Mouse (Mus musculus) midbrain, embryonic 14.5 days (tissue): ENCODE data around the gene Vps13c. TPM values are rescaled to one million over a fixed set of nuclear protein-coding genes. Genes with fewer than 3 reads are reported as not detected.

Source experiments
- ATAC-seq: fragments of 200-750 bp; cut with Nextera tagmentation; 2 replicates; pipeline ENCODE4 v1.8.0; 2017; ENCODE audit warnings: moderate number of reproducible peaks, moderate library complexity; ENCODE audit not compliant: low FRiP score, low TSS enrichment
- DNase-seq: peaks from one replicate; pipeline ENCODE4 v3.0.0-alpha.2; 2015
- H3K27ac ChIP-seq: fragments of 300-500 bp; sonication (generic); replicated peaks from 2 replicates; pipeline ENCODE4 v1.5.1; 2014; ENCODE audit warnings: mild to moderate bottlenecking, low read depth, low read length, moderate library complexity
- H3K27me3 ChIP-seq: fragments of 300-500 bp; sonication (generic); 2 replicates; pipeline ENCODE4 v1.6.1; 2014; ENCODE audit warnings: low read length, control low read depth, mixed read lengths; ENCODE audit not compliant: control insufficient read depth, insufficient read depth
- H3K36me3 ChIP-seq: fragments of 300-500 bp; sonication (generic); 2 replicates; pipeline ENCODE4 v1.6.1; 2014; ENCODE audit warnings: low read length, control low read depth; ENCODE audit not compliant: control insufficient read depth, insufficient read depth
- H3K4me1 ChIP-seq: fragments of 300-500 bp; sonication (generic); 2 replicates; pipeline ENCODE4 v1.6.1; 2014; ENCODE audit warnings: mild to moderate bottlenecking, antibody characterized with exemption, low read length, control low read depth; ENCODE audit not compliant: control insufficient read depth, insufficient read depth
- H3K4me2 ChIP-seq: fragments of 300-500 bp; sonication (generic); 2 replicates; pipeline ENCODE4 v1.6.1; 2014; ENCODE audit warnings: mild to moderate bottlenecking, low read length, moderate library complexity
- H3K4me3 ChIP-seq: fragments of 300-500 bp; sonication (generic); replicated peaks from 2 replicates; pipeline ENCODE4 v1.5.1; 2014; ENCODE audit warnings: low read depth, low read length
- H3K9ac ChIP-seq: fragments of 300-500 bp; sonication (generic); replicated peaks from 2 replicates; pipeline ENCODE4 v1.6.1; 2014; ENCODE audit warnings: mild to moderate bottlenecking, low read length, moderate library complexity
- H3K9me3 ChIP-seq: fragments of 300-500 bp; sonication (generic); 2 replicates; pipeline ENCODE4 v1.6.1; 2016; ENCODE audit warnings: low read length, control low read depth, mixed read lengths; ENCODE audit not compliant: control insufficient read depth
- WGBS: fragments of 180-500 bp; shearing (Covaris S2); extraction: QIAGEN DNeasy Blood & Tissue Kit; methylation state at CpG from one replicate; pipeline ENCODE4 v1.1.7; 2014; 5-methylcytosine and 5-hydroxymethylcytosine counted together
- polyA plus RNA-seq: library from polyadenylated mRNA; unstranded; fragments of >200 nt; fragmentation: Nextera tagmentation; extraction: Ambion mirVana; gene quantifications from 2 replicates; pipeline ENCODE4 v1.2.1, GENCODE M21; 2014

Vps13c gene
- polyA plus RNA-seq, 1 experiment from 2014 or later: 17.1 TPM

DNA sequence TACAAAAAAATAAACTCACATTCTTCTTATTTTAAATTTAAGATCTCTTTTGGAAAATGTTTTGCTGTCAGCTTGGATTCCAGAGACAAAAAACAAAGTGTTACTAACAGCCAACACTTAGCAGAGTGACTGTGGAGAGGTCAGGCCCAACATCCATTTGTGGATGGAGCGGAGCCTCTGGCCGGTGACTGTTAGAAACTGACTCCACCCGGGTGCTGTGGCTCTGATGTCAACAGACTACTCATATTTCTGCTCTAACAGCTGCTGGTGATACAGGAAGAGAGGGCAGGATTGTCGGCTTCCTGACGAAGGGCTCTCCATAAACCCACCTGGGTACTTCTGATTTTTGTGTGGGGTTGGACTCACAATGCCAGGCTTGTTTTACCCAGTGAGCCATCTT lies 17.1 kb upstream of the Vps13c start:
- Histone ChIP-seq H3K9me3 (no peaks in the 10 kb centered on the region), H3K27me3 (no peaks in the 10 kb centered on the region), H3K4me2 (no peak overlapping the region), H3K9ac (no peak overlapping the region), H3K36me3 (no peaks in the 10 kb centered on the region), H3K4me1 (no peaks in the 10 kb centered on the region), H3K4me3 (no peak overlapping the region), H3K27ac (no peak overlapping the region)
- 87% methylated on average over 5 of the region's 5 CpGs for WGBS
- DNase-seq: no peak
- ATAC-seq: no peak

DNA sequence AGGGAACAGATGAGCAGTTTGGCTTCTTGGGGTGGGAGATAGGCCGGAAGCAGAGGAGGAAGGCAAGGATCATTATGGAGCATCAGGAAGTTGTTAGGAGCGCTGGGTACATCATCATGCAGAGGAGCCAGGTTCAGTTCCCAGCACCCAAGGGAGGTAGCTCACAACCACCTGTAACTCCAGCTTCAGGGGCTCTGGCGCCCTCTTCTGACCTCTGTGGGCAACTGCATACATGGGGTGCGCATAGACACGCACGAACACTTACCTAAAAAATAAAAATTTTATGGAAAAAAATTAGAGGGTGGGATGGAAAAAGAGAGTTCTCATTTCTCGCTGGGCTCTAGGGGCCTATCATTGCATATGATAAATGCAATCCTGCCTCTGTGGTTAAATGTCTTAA lies 14.7 kb upstream of the Vps13c start:
- no peak for ATAC-seq
- no peak overlapping the region for H3K27ac ChIP-seq
- no peaks in the 10 kb centered on the region for H3K9me3 ChIP-seq
- no peak overlapping the region for H3K4me3 ChIP-seq
- no peak for DNase-seq
- H3K27me3 ChIP-seq: peaks cover 18% of the 10 kb centered on the region
- H3K9ac ChIP-seq: no peak overlapping the region
- H3K36me3 ChIP-seq: no peaks in the 10 kb centered on the region
- H3K4me2 ChIP-seq: no peak overlapping the region
- no peaks in the 10 kb centered on the region for H3K4me1 ChIP-seq
- 85% methylated on average over 7 of the region's 7 CpGs for WGBS

DNA sequence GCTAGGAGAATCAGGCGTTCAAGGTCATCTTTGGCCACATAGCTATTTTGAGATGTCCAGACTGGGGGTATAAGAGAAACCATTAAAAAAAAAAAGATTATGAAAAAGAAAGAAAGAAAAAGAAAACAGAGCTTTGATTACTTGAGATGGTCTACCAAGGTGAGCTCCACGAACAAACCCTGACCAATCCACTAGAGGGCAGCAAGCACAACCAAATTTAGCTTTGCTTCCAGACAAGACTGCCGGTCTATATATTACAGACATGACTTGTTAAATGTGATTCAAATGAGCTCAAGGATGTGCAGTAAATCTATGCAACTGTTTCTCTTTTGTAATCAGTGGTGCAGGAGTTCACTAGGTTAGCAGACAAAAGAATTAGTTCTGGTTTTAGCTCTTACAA lies 12.0 kb upstream of the Vps13c start:
- Histone ChIP-seq H3K36me3 (no peaks in the 10 kb centered on the region), H3K4me2 (no peak overlapping the region), H3K4me1 (no peaks in the 10 kb centered on the region), H3K9me3 (no peaks in the 10 kb centered on the region), H3K4me3 (no peak overlapping the region), H3K9ac (no peak overlapping the region), H3K27ac (no peak overlapping the region), H3K27me3 (peaks cover 44% of the 10 kb centered on the region)
- DNase-seq (peak; percentile 89), ATAC-seq (no peak)
- WGBS: 10% methylated on average over 3 of the region's 3 CpGs

DNA sequence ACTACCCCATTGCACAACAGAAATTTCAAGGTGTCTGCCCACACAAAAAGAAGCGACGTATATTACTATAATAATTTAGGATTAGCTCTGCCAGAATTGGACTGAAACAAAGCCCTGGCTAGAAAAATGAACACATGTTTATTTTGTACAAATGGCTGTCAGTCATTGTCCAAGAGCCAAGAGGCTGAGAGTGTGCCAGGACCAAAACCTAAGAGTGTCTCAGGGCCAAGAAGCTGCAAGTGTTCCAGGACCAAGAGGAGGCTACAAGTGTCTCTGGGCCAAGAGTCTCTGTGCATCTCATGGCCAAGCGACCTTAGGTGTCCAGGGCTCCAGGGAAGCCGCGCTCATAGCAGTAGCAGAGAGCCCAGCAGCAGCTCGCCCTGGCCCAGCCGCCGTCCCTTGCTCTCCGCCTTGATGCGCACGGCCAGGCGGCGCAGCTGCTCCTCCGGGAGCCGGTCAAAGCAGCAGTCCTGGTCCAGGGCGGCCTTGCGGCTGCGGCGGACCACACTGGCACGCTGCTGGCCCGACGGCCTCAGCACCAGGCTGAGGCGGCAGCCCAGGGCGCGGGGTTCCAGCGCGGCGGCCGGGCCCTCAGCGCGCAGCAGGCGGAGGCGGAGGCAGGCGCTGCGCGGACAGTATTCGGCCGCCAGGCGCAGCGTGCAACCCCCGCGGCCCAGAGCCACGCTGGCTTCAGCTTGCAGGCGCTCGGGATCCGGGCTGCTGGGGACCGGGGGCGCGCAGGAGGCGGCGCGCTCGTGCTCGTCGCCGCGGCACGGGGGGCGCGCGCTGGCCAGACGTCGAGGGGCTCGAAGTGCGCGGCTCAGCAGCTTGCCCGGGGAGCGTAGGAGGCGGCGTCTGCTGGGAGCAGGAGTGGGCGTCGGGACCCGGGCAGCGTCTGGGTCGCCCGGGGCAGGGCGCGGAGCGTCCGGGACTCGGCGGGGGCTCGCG lies 9.5 kb upstream of the Vps13c start:
- Histone ChIP-seq H3K36me3 (no peaks in the 10 kb centered on the region), H3K27ac (0 out of 2 replicates have a peak overlapping the region, but pooled peaks have one; percentile 43), H3K9ac (peak overlapping the region; percentile 43), H3K9me3 (no peaks in the 10 kb centered on the region), H3K4me3 (peak overlapping the region; percentile 51), H3K4me1 (no peaks in the 10 kb centered on the region), H3K4me2 (peak overlapping the region; percentile 69), H3K27me3 (peaks cover 46% of the 10 kb centered on the region)
- DNase-seq (peak; percentile 78), ATAC-seq (peak; percentile 73; the same call in 1 of the 2 replicates)
- 2% methylated on average over 74 of the region's 84 CpGs for WGBS

DNA sequence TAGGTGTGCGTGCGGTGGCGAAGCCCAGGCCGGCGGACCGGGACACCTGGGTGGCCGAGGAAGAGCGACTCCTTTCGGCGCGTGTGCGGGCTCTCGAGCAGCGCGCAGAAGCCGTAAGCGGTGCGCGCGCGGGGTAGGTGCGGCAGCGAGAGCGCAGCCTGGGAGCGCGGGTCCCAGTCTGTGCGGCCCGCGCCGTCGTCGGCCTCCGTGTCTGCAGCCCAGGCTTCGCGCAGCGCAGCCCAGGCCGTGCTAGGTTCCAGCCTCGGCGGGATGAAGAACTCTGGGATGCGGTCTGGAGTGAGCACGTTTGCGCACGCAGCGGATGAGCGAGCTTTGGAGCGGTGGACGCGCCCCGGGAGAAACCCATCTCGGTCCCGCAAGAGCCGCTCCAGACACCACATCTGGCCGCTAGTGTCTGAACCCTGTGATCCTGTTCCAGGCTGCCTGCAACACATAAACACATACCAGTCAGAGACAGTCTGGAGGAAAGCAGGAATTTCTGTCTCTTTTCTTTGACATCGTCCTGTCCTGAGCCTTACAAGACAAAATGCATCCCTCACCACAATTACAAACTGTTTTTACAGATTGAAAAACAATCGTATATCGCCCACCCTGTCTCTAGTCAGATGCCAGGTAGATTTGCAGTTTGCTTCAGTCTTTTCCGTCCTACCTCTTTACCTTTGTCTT lies 8.7 kb upstream of the Vps13c start:
- ATAC-seq: peak; percentile 40; the same call in 1 of the 2 replicates
- H3K9ac ChIP-seq: peak overlapping the region; percentile 43; the same call in 1 of the 2 replicates
- no peak overlapping the region for H3K27ac ChIP-seq
- H3K36me3 ChIP-seq: no peaks in the 10 kb centered on the region
- H3K9me3 ChIP-seq: no peaks in the 10 kb centered on the region
- peak overlapping the region; percentile 51 for H3K4me3 ChIP-seq
- peak; percentile 77 for DNase-seq
- H3K27me3 ChIP-seq: peaks cover 46% of the 10 kb centered on the region
- 1% methylated on average over 57 of the region's 57 CpGs for whole genome bisulfite sequencing
- H3K4me1 ChIP-seq: no peaks in the 10 kb centered on the region
- H3K4me2 ChIP-seq: peak overlapping the region; percentile 69

DNA sequence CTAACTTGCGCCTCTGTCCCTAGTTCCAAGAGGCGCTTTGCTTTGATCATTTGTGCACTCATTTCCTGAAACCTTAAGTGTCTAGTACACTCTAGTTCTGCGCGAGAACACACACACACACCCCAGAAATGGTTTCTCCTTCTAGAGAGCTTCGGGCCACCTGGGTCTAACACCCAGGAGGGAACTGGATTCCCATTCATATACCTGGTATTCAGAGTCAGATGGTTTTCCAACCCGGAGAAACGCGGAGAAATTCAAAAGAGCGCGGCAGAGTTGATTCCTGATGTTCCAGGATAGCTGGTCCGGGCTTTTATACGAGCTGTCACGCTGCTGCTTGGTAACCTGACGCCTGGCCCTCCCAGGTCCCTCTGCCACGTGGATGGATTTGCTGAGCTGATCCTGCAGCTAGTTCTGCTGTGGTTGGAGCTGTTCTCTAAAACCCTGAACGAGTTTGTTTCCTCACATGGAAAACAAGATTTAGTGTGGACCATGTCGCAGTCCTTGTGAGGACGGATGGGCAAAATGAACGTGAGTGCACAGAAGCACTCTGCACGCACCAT lies 8.1 kb upstream of the Vps13c start, which contains the start of gene C2cd4a:
TSS of gene C2cd4a (minus strand) at position 285 of the 560 bp plus-strand sequence.
- no peak within 1 kb of the TSS for H3K27ac ChIP-seq

DNA sequence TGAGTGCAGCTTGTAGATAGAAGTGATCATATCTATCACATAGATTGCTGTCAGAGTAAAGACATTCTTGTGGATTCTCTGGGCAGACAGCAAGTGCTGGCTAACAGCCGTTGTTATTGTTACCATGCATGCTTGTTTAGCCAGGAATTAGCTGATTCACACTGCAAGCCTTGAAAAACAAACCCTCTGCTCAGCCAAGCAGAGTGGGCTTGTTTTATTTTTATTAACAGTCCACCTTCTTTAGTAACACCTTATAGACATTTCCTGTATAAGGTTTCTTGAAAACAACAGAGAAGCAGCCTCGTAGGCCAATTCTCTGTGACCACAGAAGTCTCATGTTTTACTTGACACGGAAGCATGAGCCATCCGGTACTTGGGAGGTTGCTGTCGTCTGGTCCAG lies 5.7 kb upstream of the Vps13c start:
- Histone ChIP-seq H3K36me3 (no peaks in the 10 kb centered on the region), H3K9ac (no peak overlapping the region), H3K27me3 (peaks cover 38% of the 10 kb centered on the region), H3K9me3 (no peaks in the 10 kb centered on the region), H3K27ac (no peak overlapping the region), H3K4me2 (no peak overlapping the region), H3K4me3 (no peak overlapping the region), H3K4me1 (no peaks in the 10 kb centered on the region)
- DNase-seq (no peak), ATAC-seq (no peak)
- WGBS: 84% methylated on average over 5 of the region's 5 CpGs

More for the DNA sequence above, 8.1 kb upstream of the Vps13c start, which contains the start of gene C2cd4a:
- Histone ChIP-seq H3K36me3 (no peaks in the 10 kb centered on the region), H3K4me2 (peak within 1 kb of the TSS; percentile 69), H3K27me3 (peaks cover 46% of the 10 kb centered on the region), H3K4me1 (no peaks in the 10 kb centered on the region), H3K9ac (peak within 1 kb of the TSS; percentile 43; the same call in 1 of the 2 replicates), H3K9me3 (no peaks in the 10 kb centered on the region), H3K4me3 (peak within 1 kb of the TSS; percentile 51)
- peak; percentile 51 for DNase-seq
- ATAC-seq: no peak
- WGBS: 3% methylated on average over 20 of the region's 20 CpGs

DNA sequence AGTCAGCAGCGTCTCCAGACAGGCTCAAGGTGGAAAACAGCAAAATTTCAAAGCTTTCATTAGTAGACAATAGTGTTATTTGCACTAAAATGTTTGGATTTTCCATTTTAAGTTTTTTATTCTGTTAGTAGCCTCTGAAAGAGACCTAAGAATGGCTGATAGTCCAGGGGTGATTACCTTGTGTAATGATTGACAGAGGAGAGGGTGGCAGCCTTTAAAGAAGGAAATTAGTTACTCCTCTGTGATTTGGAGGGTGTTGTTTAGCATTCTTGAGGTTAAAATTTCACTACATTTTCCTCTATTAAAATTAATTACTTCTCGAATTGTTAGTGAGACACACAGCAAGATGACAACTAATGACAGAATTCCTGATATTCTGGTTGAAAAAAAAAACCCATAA lies 2.9 kb upstream of the Vps13c start:
- DNase-seq (no peak), ATAC-seq (no peak)
- Histone ChIP-seq H3K9me3 (no peaks in the 10 kb centered on the region), H3K4me2 (no peak overlapping the region), H3K4me3 (no peak overlapping the region), H3K27me3 (peaks cover 10% of the 10 kb centered on the region; the same call in 1 of the 2 replicates), H3K36me3 (no peaks in the 10 kb centered on the region), H3K4me1 (peaks cover 6% of the 10 kb centered on the region), H3K9ac (no peak overlapping the region), H3K27ac (no peak overlapping the region)
- WGBS: 77% methylated on average over 2 of the region's 2 CpGs
